Comparison of ENCODE assay signal across 8 mouse cellular contexts in genomic region chr8:111732004-111732403, GRCm38 (mm10). TPM values are rescaled to one million over a fixed set of nuclear protein-coding genes. Genes with fewer than 3 reads are reported as not detected.
DNase-seq lines count a peak whose midpoint lies in the region; ATAC-seq lines count a peak whose summit lies in the region.

No protein-coding gene starts in this region.

- H3K27ac ChIP-seq in hindbrain, embryonic 13.5 days = peak overlapping the region; percentile 90

- no peaks in the 10 kb centered on the region for H3K27me3 ChIP-seq in hindbrain, embryonic 13.5 days

- ATAC-seq in hindbrain, embryonic 13.5 days (ENCODE audit: low FRiP score) = peak; percentile 92

- peak overlapping the region; percentile 94 for H3K9ac ChIP-seq in hindbrain, embryonic 13.5 days

- no peaks in the 10 kb centered on the region for H3K36me3 ChIP-seq in hindbrain, embryonic 13.5 days

- 0% methylated on average over 22 of the region's 41 CpGs for WGBS in hindbrain, embryonic 13.5 days

- peaks cover 96% of the 10 kb centered on the region for H3K4me1 ChIP-seq in hindbrain, embryonic 13.5 days (replicated peaks)

- H3K4me2 ChIP-seq in hindbrain, embryonic 13.5 days = peak overlapping the region; percentile 83

- peak; percentile 88 for DNase-seq in R1 (ENCODE audit: low read depth, low spot score)
- DNase-seq in cerebellum, postnatal 25 days = peak; percentile 94 to 97
- peak; percentile 86 to 95 for DNase-seq in frontal cortex, postnatal 14 days (ENCODE audit: low spot score in 2 of 2)
- peak; percentile 91 to 96 for DNase-seq in layer of hippocampus, postnatal 14 days (ENCODE audit: low spot score in 2 of 2)
- peak; percentile 99 for DNase-seq in lung, postnatal 10 days
- peak; percentile 99 for DNase-seq in ovary, postnatal 36 days (ENCODE audit: low spot score)
- DNase-seq in thymus, postnatal 14 days = peak; percentile 79

- peak overlapping the region; percentile 73 for H3K4me3 ChIP-seq in hindbrain, embryonic 13.5 days

- H3K9me3 ChIP-seq in hindbrain, embryonic 13.5 days = no peaks in the 10 kb centered on the region

RNA-seq across cellular contexts. Expression of gene Bcar1, which starts 11.6 kb away (rescaled TPM):
- 55.4 and 55.6 TPM in 2 replicates for polyA plus RNA-seq in hindbrain, embryonic 13.5 days (2015; fragmentation: Nextera tagmentation; extraction: Ambion mirVana)
- total RNA-seq in layer of hippocampus, postnatal 14 days (2021) = 10 to 100 TPM; 66.5 to 73.8 TPM

RNA-seq across cellular contexts. Expression of gene Ctrb1, which starts 41.2 kb away (rescaled TPM):
- 3.1 TPM in 1 of 2 replicates, not detected in the other for polyA plus RNA-seq in hindbrain, embryonic 13.5 days (2015; fragmentation: Nextera tagmentation; extraction: Ambion mirVana)
- not detected for total RNA-seq in layer of hippocampus, postnatal 14 days (2021)

Comparison
In these comparisons a context has a peak if more than half of its experiments do, and no peak if none do; other contexts are left out.
1. Peak in every context shown above with its lines: DNase-seq, ATAC-seq, H3K4me3 ChIP-seq and H3K27ac ChIP-seq.